Mouse (Mus musculus) forebrain, embryonic 11.5 days (tissue): ENCODE measurements around the gene Gtf2f1. TPM values are rescaled to one million over a fixed set of nuclear protein-coding genes. Genes with fewer than 3 reads are reported as not detected.

ENCODE experiments used
- ATAC-seq: fragments of 200-750 bp; cut with Nextera tagmentation; replicated peaks from 2 replicates; pipeline ENCODE4 v1.8.0; 2017; ENCODE audit warnings: moderate TSS enrichment; ENCODE audit not compliant: low FRiP score
- DNase-seq: peaks from one replicate; pipeline ENCODE4 v3.0.0-alpha.2; 2017; ENCODE audit warnings: low spot score
- H3K27ac ChIP-seq: fragments of 300-500 bp; sonication (generic); 2 replicates; pipeline ENCODE4 v1.5.1; 2014; ENCODE audit warnings: low read depth, low read length
- H3K27me3 ChIP-seq: fragments of 300-500 bp; sonication (generic); 2 replicates; pipeline ENCODE4 v1.6.1; 2014; ENCODE audit warnings: mild to moderate bottlenecking, low read length, mixed read lengths; ENCODE audit not compliant: control insufficient read depth, insufficient read depth
- H3K36me3 ChIP-seq: fragments of 300-500 bp; sonication (generic); 2 replicates; pipeline ENCODE4 v1.6.1; 2014; ENCODE audit warnings: mild to moderate bottlenecking, low read length, moderate library complexity, mixed read lengths; ENCODE audit not compliant: control insufficient read depth, insufficient read depth
- H3K4me1 ChIP-seq: fragments of 300-500 bp; sonication (generic); replicated peaks from 2 replicates; pipeline ENCODE4 v1.6.1; 2014; ENCODE audit warnings: low read length, mixed read lengths; ENCODE audit not compliant: control insufficient read depth, insufficient read depth
- H3K4me2 ChIP-seq: fragments of 300-500 bp; sonication (generic); 2 replicates; pipeline ENCODE4 v1.6.1; 2014; ENCODE audit warnings: low read depth, mild to moderate bottlenecking, low read length, moderate library complexity, mixed read lengths; ENCODE audit not compliant: severe bottlenecking
- H3K4me3 ChIP-seq: fragments of 300-500 bp; sonication (generic); 2 replicates; pipeline ENCODE4 v1.5.1; 2014; ENCODE audit warnings: low read depth, low read length
- H3K9ac ChIP-seq: fragments of 300-500 bp; sonication (generic); 2 replicates; pipeline ENCODE4 v1.6.1; 2014; ENCODE audit warnings: low read length
- H3K9me3 ChIP-seq: fragments of 300-500 bp; sonication (generic); 2 replicates; pipeline ENCODE4 v1.6.1; 2016; ENCODE audit warnings: low read length, mixed read lengths; ENCODE audit not compliant: control insufficient read depth
- WGBS: fragments of 180-500 bp; shearing (Covaris S2); extraction: QIAGEN DNeasy Blood & Tissue Kit; methylation state at CpG from one replicate; pipeline ENCODE4 v1.1.7; 2014; 5-methylcytosine and 5-hydroxymethylcytosine counted together
- polyA plus RNA-seq: library from polyadenylated mRNA; unstranded; fragments of >200 nt; fragmentation: Nextera tagmentation; extraction: Ambion mirVana; gene quantifications from 2 replicates; pipeline ENCODE4 v1.2.1, GENCODE M21; 2014

The Gtf2f1 gene
- polyA plus RNA-seq, 1 experiment from 2014 or later = 77.3 TPM

GRCm38 (mm10) chr17:56986105-56986805, 24.8 kb downstream of the Gtf2f1 start:
- 81% methylated on average over 3 of the region's 3 CpGs for WGBS
- no peak for ATAC-seq
- no peak overlapping the region for H3K4me2 ChIP-seq

GRCm38 (mm10) chr17:56985656-56986055, 25.4 kb downstream of the Gtf2f1 start:
- Histone ChIP-seq H3K36me3 (no peaks in the 10 kb centered on the region), H3K4me3 (no peak overlapping the region), H3K27ac (no peak overlapping the region), H3K27me3 (no peaks in the 10 kb centered on the region), H3K9ac (no peak overlapping the region), H3K9me3 (no peaks in the 10 kb centered on the region), H3K4me1 (no peaks in the 10 kb centered on the region), H3K4me2 (no peak overlapping the region)
- peak; percentile 41 for DNase-seq
- whole genome bisulfite sequencing = 79% methylated on average over 3 of the region's 3 CpGs
- no peak for ATAC-seq

More at GRCm38 (mm10) chr17:56986105-56986805, 24.8 kb downstream of the Gtf2f1 start:
- H3K27ac ChIP-seq = no peak overlapping the region
- H3K4me1 ChIP-seq = peaks cover 4% of the 10 kb centered on the region
- H3K9ac ChIP-seq = no peak overlapping the region
- H3K36me3 ChIP-seq = no peaks in the 10 kb centered on the region
- no peaks in the 10 kb centered on the region for H3K9me3 ChIP-seq
- no peak for DNase-seq
- no peak overlapping the region for H3K4me3 ChIP-seq
- no peaks in the 10 kb centered on the region for H3K27me3 ChIP-seq

- no peak overlapping the region for H3K27ac ChIP-seq
- no peak overlapping the region for H3K4me2 ChIP-seq
- no peak overlapping the region for H3K4me3 ChIP-seq
- ATAC-seq = no peak
- no peaks in the 10 kb centered on the region for H3K4me1 ChIP-seq
- no peaks in the 10 kb centered on the region for H3K27me3 ChIP-seq
- WGBS = 86% methylated on average over 9 of the region's 9 CpGs
- no peaks in the 10 kb centered on the region for H3K36me3 ChIP-seq
- no peak overlapping the region for H3K9ac ChIP-seq
- H3K9me3 ChIP-seq = no peaks in the 10 kb centered on the region
- DNase-seq = peak; percentile 35
These were observed 26.2 kb downstream of the Gtf2f1 start for GRCm38 (mm10) chr17:56984886-56985285.

GRCm38 (mm10) chr17:56982013-56982412, 29.1 kb downstream of the Gtf2f1 start, which contains the start of gene Acer1:
Gene Acer1 (minus strand): TSS chr17:56982126.
- H3K27me3 ChIP-seq = no peaks in the 10 kb centered on the region
- DNase-seq = peak; percentile 42
- WGBS = 80% methylated on average over 5 of the region's 5 CpGs
- no peak within 1 kb of the TSS for H3K27ac ChIP-seq
- no peak for ATAC-seq
- no peaks in the 10 kb centered on the region for H3K4me1 ChIP-seq
- no peak within 1 kb of the TSS for H3K9ac ChIP-seq
- no peak within 1 kb of the TSS for H3K4me3 ChIP-seq
- no peaks in the 10 kb centered on the region for H3K9me3 ChIP-seq
- H3K4me2 ChIP-seq = no peak within 1 kb of the TSS
- no peaks in the 10 kb centered on the region for H3K36me3 ChIP-seq

- Histone ChIP-seq H3K36me3 (no peaks in the 10 kb centered on the region), H3K27me3 (no peaks in the 10 kb centered on the region), H3K27ac (no peak overlapping the region), H3K4me2 (no peak overlapping the region), H3K4me3 (no peak overlapping the region), H3K9ac (no peak overlapping the region), H3K4me1 (no peaks in the 10 kb centered on the region), H3K9me3 (no peaks in the 10 kb centered on the region)
- WGBS = 87% methylated on average over 7 of the region's 7 CpGs
- DNase-seq = peak; percentile 41
- ATAC-seq = no peak
These were observed 30.0 kb downstream of the Gtf2f1 start for GRCm38 (mm10) chr17:56981049-56981448.

GRCm38 (mm10) chr17:56979524-56979923, 31.6 kb downstream of the Gtf2f1 start:
- WGBS = 40% methylated on average over 7 of the region's 8 CpGs
- no peak overlapping the region for H3K4me3 ChIP-seq
- H3K9ac ChIP-seq = no peak overlapping the region
- no peak overlapping the region for H3K4me2 ChIP-seq
- DNase-seq = no peak
- ATAC-seq = no peak
- H3K36me3 ChIP-seq = no peaks in the 10 kb centered on the region
- no peaks in the 10 kb centered on the region for H3K9me3 ChIP-seq
- H3K4me1 ChIP-seq = no peaks in the 10 kb centered on the region
- no peaks in the 10 kb centered on the region for H3K27me3 ChIP-seq
- H3K27ac ChIP-seq = no peak overlapping the region

GRCm38 (mm10) chr17:56976531-56977390, 34.3 kb downstream of the Gtf2f1 start:
- no peak overlapping the region for H3K9ac ChIP-seq
- no peaks in the 10 kb centered on the region for H3K9me3 ChIP-seq
- H3K27me3 ChIP-seq = no peaks in the 10 kb centered on the region
- H3K4me1 ChIP-seq = no peaks in the 10 kb centered on the region
- 80% methylated on average over 8 of the region's 8 CpGs for WGBS
- ATAC-seq = no peak
- DNase-seq = peak; percentile 39
- H3K27ac ChIP-seq = no peak overlapping the region
- no peak overlapping the region for H3K4me3 ChIP-seq
- H3K4me2 ChIP-seq = no peak overlapping the region
- H3K36me3 ChIP-seq = no peaks in the 10 kb centered on the region

- Histone ChIP-seq H3K4me3 (no peak overlapping the region), H3K4me2 (no peak overlapping the region), H3K4me1 (no peaks in the 10 kb centered on the region), H3K27me3 (no peaks in the 10 kb centered on the region), H3K9ac (no peak overlapping the region), H3K27ac (no peak overlapping the region), H3K9me3 (no peaks in the 10 kb centered on the region), H3K36me3 (no peaks in the 10 kb centered on the region)
- DNase-seq (peak; percentile 40), ATAC-seq (no peak)
- WGBS = 77% methylated on average over 3 of the region's 3 CpGs
These were observed 35.7 kb downstream of the Gtf2f1 start for GRCm38 (mm10) chr17:56975391-56975790.
